Mouse (Mus musculus): ENCODE results near the gene Ky. TPM values are rescaled to one million over a fixed set of nuclear protein-coding genes. Genes with fewer than 3 reads are reported as not detected.

Gene Ky
- polyA plus RNA-seq (2015; fragmentation: Nextera tagmentation; extraction: Ambion mirVana) = 0.03 and 0.14 TPM in 2 replicates

DNA sequence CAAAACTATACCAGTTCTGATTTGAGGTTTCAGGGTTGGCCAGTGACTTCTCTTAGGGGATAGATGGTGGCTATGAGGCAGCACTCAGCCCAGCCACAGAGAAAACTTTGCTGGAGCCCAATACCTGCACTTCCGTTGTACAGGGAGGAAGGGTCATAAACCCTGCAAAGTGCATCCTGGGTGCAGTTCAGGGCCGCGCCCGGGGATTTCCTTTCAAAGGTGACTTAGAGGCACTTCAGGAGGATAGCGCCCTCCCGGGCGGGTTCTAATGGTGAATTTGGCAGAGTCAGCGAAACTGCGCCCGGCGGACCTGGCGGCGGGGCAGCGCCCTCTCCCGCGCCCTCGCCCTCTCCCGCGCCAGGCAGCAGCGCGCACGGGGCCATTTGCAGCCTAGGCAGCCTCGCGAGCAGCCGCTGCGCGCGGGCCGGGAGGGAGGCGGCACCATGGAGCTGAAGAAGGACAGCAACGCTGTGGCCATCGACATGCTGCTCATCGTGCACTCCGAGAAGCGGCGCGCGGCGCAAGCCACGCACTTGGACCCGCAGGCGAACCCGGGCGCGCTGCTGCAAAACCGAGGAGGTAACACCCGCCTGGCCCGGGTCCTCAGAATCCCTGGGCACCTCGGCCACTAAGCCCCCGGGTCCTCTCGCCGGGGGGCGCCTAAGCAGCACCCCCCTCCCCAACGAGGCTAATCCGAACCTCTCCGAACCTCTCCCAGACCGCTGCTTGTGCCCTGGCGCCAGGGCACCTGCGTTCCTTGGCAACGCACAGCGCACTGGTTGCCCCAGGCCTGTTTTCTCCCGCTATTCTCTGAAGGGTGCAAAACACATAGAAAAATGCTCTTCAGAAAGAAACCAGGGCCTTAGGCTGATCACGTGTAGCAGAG lies at the start of gene Ky:
Ky (plus strand) TSS at position 51 of the 886 bp plus-strand sequence.
- Histone ChIP-seq H3K36me3 (no peaks in the 10 kb centered on the region), H3K4me1 (replicated peaks) (peaks cover 7% of the 10 kb centered on the region; the same call in 1 of the 2 replicates), H3K9ac (peak within 1 kb of the TSS; percentile 3; the same call in 1 of the 2 replicates), H3K27ac (no peak within 1 kb of the TSS), H3K4me2 (replicated peaks) (peak within 1 kb of the TSS; percentile 89), H3K4me3 (replicated peaks) (peak within 1 kb of the TSS; percentile 32), H3K9me3 (no peaks in the 10 kb centered on the region), H3K27me3 (replicated peaks) (peaks cover 22% of the 10 kb centered on the region)
- peak; percentile 59 for ATAC-seq
- WGBS = under 1% methylated on average over 63 of the region's 63 CpGs

DNA sequence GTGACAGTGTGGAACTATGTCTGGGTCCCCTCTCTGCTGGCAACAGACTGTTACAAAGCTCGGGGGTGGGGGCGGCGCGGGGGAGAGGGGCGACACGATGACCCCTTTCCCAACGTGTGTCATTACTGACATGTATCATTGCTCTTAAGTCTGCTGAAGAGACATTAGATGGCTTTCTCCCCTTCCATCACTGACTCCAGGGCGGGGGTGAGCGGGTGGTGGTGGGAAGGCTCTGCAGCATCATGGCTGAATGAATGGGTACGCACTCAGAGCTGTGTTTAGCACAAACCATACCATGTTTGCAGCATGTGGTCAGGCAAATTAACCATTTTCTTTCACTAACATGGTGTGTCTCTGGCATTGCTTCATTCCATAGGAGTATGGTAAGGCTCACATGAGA lies 43.3 kb upstream of the Ky start:
- no peak overlapping the region for H3K27ac ChIP-seq
- H3K27me3 ChIP-seq (replicated peaks) = no peaks in the 10 kb centered on the region
- H3K9me3 ChIP-seq = no peaks in the 10 kb centered on the region
- no peak for ATAC-seq
- no peaks in the 10 kb centered on the region for H3K4me1 ChIP-seq (replicated peaks)
- H3K36me3 ChIP-seq = no peaks in the 10 kb centered on the region
- H3K4me2 ChIP-seq (replicated peaks) = no peak overlapping the region
- WGBS = 89% methylated on average over 10 of the region's 10 CpGs
- H3K4me3 ChIP-seq (replicated peaks) = no peak overlapping the region
- H3K9ac ChIP-seq = no peak overlapping the region

DNA sequence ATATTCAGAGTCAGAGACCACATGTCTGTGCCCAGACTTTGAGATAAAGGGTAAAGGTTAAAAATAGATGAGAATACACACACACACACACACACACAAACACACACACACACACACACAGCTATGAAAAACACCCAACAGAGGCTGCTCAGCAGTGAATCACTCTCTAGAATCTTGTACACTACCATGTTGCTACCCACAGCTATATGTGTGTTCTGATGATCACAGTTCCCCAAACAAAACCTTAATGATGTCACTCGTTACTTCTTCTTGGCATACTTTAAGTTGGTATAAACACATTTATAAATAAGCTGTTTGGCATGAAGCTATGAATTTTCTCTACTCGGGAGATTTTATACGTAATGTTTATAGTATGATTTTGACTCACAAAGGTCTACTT lies 40.5 kb upstream of the Ky start:
- Histone ChIP-seq H3K4me2 (replicated peaks) (no peak overlapping the region), H3K27me3 (replicated peaks) (no peaks in the 10 kb centered on the region), H3K9ac (no peak overlapping the region), H3K9me3 (no peaks in the 10 kb centered on the region), H3K36me3 (no peaks in the 10 kb centered on the region), H3K4me1 (replicated peaks) (no peaks in the 10 kb centered on the region), H3K4me3 (replicated peaks) (no peak overlapping the region), H3K27ac (no peak overlapping the region)
- ATAC-seq = no peak
- 66% methylated on average over 3 of the region's 3 CpGs for WGBS

DNA sequence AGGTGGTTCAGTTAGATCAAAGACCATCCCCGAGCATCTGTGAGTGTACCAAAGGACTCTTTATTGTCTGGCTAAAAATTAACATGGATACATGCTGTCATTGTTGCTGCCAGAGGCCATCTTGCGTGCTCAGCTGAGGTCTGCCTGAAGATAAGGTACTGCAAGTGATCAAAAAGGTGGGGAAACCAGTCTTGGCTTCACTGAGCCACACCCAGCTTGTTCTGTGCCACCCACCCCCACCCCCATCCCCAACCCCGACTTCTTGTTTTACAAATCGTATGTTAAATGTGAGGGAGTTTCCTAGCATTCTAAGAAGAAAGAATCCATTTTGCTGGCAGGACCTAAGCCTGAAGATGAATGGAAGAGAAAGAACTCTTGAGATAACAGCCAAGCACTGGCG lies 39.8 kb upstream of the Ky start:
- H3K9me3 ChIP-seq = no peaks in the 10 kb centered on the region
- no peak overlapping the region for H3K27ac ChIP-seq
- no peaks in the 10 kb centered on the region for H3K36me3 ChIP-seq
- no peak overlapping the region for H3K4me2 ChIP-seq (replicated peaks)
- 50% methylated on average over 5 of the region's 5 CpGs for WGBS
- no peaks in the 10 kb centered on the region for H3K27me3 ChIP-seq (replicated peaks)
- H3K9ac ChIP-seq = no peak overlapping the region
- H3K4me3 ChIP-seq (replicated peaks) = no peak overlapping the region
- peak; percentile 31; the same call in 1 of the 2 replicates for ATAC-seq
- no peaks in the 10 kb centered on the region for H3K4me1 ChIP-seq (replicated peaks)

DNA sequence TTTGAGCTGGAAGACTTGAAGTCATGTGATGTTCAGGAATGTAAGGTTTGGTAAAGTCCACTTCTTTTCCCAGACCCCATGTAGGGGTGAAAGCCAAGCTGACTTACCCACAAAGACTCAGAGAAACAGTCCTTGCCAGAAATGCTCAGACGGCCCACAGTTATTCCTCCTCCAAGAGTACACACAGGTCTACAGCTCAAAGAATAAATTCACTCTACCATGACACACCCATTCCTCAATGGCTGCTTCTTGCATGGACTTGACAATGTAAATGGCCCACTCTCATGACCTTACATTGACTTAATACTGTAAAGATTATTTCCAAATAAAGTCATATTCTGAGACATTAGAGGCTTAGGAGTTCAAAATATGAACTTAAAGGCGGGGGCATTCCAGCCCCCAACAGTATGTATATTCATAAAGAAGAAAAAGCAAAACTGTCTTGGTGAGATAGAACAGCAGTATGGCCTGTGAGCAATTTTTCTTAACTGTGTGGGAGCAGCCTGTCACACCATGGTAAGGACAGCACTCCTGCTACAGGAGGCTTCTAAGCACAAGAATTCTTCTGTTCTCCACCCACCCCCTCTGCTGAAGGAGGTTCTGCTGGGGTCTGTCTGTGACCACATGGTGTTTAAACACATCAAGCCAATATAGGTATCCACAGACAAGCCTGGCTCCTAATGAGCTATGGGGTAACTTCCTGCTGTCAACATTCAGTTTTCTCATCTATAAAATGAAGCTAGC lies 35.3 kb upstream of the Ky start:
- ATAC-seq = peak; percentile 58
- H3K4me3 ChIP-seq (replicated peaks) = no peak overlapping the region
- no peak overlapping the region for H3K9ac ChIP-seq
- H3K9me3 ChIP-seq = no peaks in the 10 kb centered on the region
- no peak overlapping the region for H3K27ac ChIP-seq
- H3K27me3 ChIP-seq (replicated peaks) = no peaks in the 10 kb centered on the region
- no peaks in the 10 kb centered on the region for H3K4me1 ChIP-seq (replicated peaks)
- 56% methylated on average over 2 of the region's 2 CpGs for WGBS
- H3K4me2 ChIP-seq (replicated peaks) = no peak overlapping the region
- H3K36me3 ChIP-seq = no peaks in the 10 kb centered on the region

DNA sequence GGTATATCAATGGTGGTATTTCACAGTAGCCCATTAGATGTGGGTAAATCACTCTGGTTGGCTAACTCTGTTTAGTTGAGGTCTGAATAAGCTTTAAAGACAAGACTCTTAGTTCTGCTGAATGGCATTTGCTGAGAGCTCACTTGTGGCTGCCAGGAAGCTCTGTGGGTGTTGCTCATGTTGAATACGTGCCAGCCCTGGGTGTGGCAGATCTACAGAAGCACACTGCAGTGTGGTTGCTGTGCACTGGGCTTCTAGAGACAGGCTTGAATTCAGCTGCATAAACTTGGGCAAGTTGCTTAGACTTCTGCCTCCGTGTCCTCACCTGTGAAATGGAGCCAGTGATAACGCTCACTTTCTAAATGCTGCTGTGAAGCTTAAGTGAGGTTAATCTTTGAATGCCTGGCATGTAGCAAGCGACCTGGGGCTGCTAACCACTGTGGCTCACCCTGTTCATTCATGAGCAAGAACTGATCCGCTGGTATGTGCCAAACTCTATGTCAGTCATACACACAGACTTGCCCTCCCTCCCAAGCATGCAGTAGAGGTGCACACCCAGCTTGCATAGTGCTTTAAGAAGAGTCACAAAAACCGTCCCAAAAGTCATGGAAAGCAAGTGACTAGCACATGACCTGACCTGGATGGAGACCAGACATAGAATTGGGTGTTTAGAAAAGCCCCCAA lies 27.6 kb upstream of the Ky start:
- H3K27ac ChIP-seq = no peak overlapping the region
- no peak for ATAC-seq
- H3K4me1 ChIP-seq (replicated peaks) = no peaks in the 10 kb centered on the region
- H3K9ac ChIP-seq = no peak overlapping the region
- H3K27me3 ChIP-seq (replicated peaks) = no peaks in the 10 kb centered on the region
- no peaks in the 10 kb centered on the region for H3K9me3 ChIP-seq
- 84% methylated on average over 6 of the region's 6 CpGs for WGBS
- no peak overlapping the region for H3K4me2 ChIP-seq (replicated peaks)
- H3K4me3 ChIP-seq (replicated peaks) = no peak overlapping the region
- H3K36me3 ChIP-seq = no peaks in the 10 kb centered on the region

DNA sequence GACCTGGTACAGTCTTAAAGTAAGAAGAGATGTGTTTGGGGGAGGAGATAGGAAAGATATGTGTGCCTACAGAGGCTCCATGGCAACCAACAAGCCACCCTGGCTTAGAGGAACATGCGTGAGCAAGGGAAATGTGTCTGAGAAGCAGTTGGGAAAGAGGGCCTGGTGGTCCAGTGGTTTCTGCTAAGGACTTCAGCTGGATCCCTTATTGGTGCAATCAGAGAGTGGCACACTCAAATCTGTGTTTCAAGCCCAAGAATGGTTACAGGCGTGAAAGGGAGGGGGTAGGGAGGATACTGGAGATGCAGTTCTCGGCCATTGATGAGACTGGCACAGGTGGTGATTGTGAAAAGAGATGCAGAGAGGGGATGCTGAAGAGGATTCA lies 27.1 kb upstream of the Ky start:
- H3K27ac ChIP-seq = no peak overlapping the region
- 91% methylated on average over 3 of the region's 3 CpGs for WGBS
- H3K27me3 ChIP-seq (replicated peaks) = no peaks in the 10 kb centered on the region
- H3K4me1 ChIP-seq (replicated peaks) = no peaks in the 10 kb centered on the region
- no peak overlapping the region for H3K9ac ChIP-seq
- no peaks in the 10 kb centered on the region for H3K36me3 ChIP-seq
- H3K4me2 ChIP-seq (replicated peaks) = no peak overlapping the region
- H3K4me3 ChIP-seq (replicated peaks) = no peak overlapping the region
- no peak for ATAC-seq
- H3K9me3 ChIP-seq = no peaks in the 10 kb centered on the region

DNA sequence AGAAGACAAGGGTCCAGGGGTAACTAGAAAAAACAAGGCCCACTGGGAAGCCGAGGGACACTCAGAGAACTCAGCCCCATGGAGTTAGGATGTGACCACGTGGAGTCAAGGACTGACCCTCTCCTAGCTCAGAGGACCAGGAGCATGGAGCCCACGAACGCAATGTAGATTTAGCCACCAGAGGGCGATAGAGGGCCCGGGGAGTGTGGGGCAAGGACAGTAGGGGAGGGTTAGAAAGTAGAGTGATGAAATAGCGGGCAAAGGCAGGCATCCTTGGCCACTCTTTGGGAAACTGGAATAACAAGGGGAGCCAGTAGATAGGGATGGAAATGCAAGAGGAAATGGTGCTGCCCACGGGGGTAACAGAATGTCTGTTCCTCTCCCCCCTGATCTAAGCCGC lies 26.5 kb upstream of the Ky start:
- Histone ChIP-seq H3K9me3 (no peaks in the 10 kb centered on the region), H3K4me1 (replicated peaks) (no peaks in the 10 kb centered on the region), H3K4me3 (replicated peaks) (no peak overlapping the region), H3K27me3 (replicated peaks) (no peaks in the 10 kb centered on the region), H3K36me3 (no peaks in the 10 kb centered on the region), H3K4me2 (replicated peaks) (no peak overlapping the region), H3K9ac (no peak overlapping the region), H3K27ac (no peak overlapping the region)
- 51% methylated on average over 9 of the region's 9 CpGs for WGBS
- ATAC-seq = no peak

DNA sequence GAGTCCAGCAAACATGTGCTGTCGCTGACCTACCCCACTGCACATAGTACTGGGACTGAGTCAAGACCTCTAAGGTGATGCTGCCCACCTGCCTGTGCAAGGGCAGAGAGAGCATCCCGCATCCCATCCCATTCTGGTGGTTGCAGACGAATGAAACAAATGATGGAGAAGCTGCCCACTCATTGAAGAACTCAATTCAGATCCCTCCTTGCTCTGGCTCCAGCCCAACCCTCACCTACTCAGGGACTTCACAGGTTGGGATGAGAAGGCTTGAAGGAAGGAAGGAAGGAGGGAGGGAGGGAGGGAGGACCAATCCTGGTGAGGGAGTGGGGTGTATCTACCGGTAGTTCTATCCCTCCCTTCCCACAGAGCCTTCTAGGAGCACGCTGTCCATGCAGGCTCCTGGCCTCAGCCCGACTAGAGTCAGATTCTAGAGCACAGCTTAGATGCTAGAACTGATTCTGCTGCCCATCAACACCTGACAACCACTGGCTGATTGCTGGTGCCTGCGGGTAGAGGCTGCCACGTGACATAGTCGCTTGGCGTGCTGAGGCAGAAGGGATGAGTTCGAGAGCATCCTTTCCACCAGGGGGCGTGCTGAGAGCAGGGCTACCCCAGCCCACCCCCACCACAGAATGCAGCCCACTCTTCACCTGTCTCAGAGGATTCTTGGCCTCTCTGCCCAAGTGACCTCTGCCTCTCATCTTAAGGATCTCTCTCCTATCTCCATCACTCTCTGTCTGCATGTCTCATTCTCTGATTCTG lies 13.3 kb upstream of the Ky start:
- no peak overlapping the region for H3K27ac ChIP-seq
- no peak overlapping the region for H3K4me2 ChIP-seq (replicated peaks)
- H3K36me3 ChIP-seq = no peaks in the 10 kb centered on the region
- no peaks in the 10 kb centered on the region for H3K27me3 ChIP-seq (replicated peaks)
- no peak for ATAC-seq
- 36% methylated on average over 12 of the region's 12 CpGs for WGBS
- H3K4me3 ChIP-seq (replicated peaks) = no peak overlapping the region
- no peaks in the 10 kb centered on the region for H3K4me1 ChIP-seq (replicated peaks)
- H3K9ac ChIP-seq = no peak overlapping the region
- no peaks in the 10 kb centered on the region for H3K9me3 ChIP-seq

DNA sequence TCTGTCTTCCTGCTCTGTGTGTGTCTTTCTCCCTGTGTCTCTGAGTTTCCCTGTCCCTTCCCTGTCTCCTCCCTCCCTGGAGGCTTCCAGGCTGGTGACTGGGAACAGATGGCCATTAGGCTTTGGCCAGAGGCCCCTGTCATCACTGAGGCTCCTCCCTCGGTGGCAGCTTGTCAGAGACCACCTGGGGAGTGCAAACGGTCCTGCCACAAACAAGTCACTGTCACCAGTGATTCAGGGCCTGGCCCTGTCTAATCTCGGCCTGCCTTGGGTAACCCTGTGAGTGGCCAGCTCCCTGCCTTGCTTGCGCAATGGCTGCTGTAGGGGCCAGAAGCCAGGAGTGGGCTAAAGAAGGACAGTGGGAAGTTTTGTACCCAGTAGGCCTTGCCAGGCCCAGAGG lies 12.5 kb upstream of the Ky start:
- ATAC-seq = no peak
- Histone ChIP-seq H3K27ac (no peak overlapping the region), H3K4me3 (replicated peaks) (no peak overlapping the region), H3K27me3 (replicated peaks) (no peaks in the 10 kb centered on the region), H3K9me3 (no peaks in the 10 kb centered on the region), H3K4me2 (replicated peaks) (no peak overlapping the region), H3K4me1 (replicated peaks) (no peaks in the 10 kb centered on the region), H3K9ac (no peak overlapping the region), H3K36me3 (no peaks in the 10 kb centered on the region)
- 40% methylated on average over 4 of the region's 4 CpGs for WGBS

DNA sequence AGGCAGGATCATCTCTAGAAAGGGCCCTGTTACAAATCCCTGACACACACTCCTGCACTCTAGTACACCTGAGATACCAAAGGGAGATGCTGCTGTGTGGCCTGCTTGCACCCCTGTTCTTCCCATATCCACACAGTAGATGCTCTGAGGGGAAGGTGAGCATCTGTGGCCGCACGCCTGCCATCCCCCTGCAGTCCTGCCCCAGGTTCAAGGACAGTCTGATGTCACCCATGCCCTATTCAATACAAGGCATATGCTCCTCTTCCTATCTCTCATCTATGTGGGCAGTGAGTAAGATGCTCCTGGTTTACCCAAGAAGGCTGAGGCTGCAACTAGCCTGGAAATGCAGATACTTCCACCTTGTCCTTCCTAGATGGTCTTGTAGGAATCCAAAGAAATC lies 11.6 kb upstream of the Ky start:
- Histone ChIP-seq H3K4me2 (replicated peaks) (no peak overlapping the region), H3K36me3 (no peaks in the 10 kb centered on the region), H3K27me3 (replicated peaks) (no peaks in the 10 kb centered on the region), H3K27ac (no peak overlapping the region), H3K9me3 (no peaks in the 10 kb centered on the region), H3K9ac (no peak overlapping the region), H3K4me1 (replicated peaks) (no peaks in the 10 kb centered on the region), H3K4me3 (replicated peaks) (no peak overlapping the region)
- 85% methylated on average over 2 of the region's 2 CpGs for WGBS
- no peak for ATAC-seq

DNA sequence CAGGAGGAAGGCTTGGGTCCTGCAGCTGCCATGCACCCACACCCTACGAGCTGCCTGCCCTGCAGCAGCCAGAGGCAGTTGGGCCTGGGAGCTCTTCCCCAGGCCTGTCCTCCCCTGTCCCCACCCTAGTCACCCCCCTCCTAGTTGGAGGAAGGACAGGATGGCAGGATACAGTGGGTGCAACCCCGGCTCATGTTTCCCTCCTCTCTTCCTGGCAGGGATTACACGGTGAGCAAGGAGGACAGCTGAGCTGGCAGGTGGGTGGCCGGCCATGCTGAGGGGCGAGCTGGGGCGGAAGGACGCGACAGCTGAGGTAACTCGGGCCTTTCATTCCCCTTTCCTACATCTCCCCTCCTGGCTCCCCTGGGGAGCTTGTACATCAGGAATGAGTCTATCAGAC lies 11.1 kb upstream of the Ky start:
- no peak for ATAC-seq
- Histone ChIP-seq H3K27ac (no peak overlapping the region), H3K4me2 (replicated peaks) (no peak overlapping the region), H3K4me3 (replicated peaks) (no peak overlapping the region), H3K9me3 (no peaks in the 10 kb centered on the region), H3K36me3 (no peaks in the 10 kb centered on the region), H3K4me1 (replicated peaks) (no peaks in the 10 kb centered on the region), H3K9ac (no peak overlapping the region), H3K27me3 (replicated peaks) (no peaks in the 10 kb centered on the region)
- 78% methylated on average over 8 of the region's 9 CpGs for WGBS
